Mouse (Mus musculus) forebrain, embryonic 11.5 days (tissue): ENCODE measurements around the gene Camkmt. TPM values are rescaled to one million over a fixed set of nuclear protein-coding genes. Genes with fewer than 3 reads are reported as not detected.
A peak's percentile ranks its signal among the peaks of the same experiment; 100 is the strongest.

ENCODE experiments used
- ATAC-seq: fragments of 200-750 bp; cut with Nextera tagmentation; replicated peaks from 2 replicates; pipeline ENCODE4 v1.8.0; 2017; ENCODE audit warnings: moderate TSS enrichment; ENCODE audit not compliant: low FRiP score
- DNase-seq: peaks from one replicate; pipeline ENCODE4 v3.0.0-alpha.2; 2017; ENCODE audit warnings: low spot score
- H3K27ac ChIP-seq: fragments of 300-500 bp; sonication (generic); 2 replicates; pipeline ENCODE4 v1.5.1; 2014; ENCODE audit warnings: low read depth, low read length
- H3K27me3 ChIP-seq: fragments of 300-500 bp; sonication (generic); 2 replicates; pipeline ENCODE4 v1.6.1; 2014; ENCODE audit warnings: mild to moderate bottlenecking, low read length, mixed read lengths; ENCODE audit not compliant: control insufficient read depth, insufficient read depth
- H3K36me3 ChIP-seq: fragments of 300-500 bp; sonication (generic); 2 replicates; pipeline ENCODE4 v1.6.1; 2014; ENCODE audit warnings: mild to moderate bottlenecking, low read length, moderate library complexity, mixed read lengths; ENCODE audit not compliant: control insufficient read depth, insufficient read depth
- H3K4me1 ChIP-seq: fragments of 300-500 bp; sonication (generic); replicated peaks from 2 replicates; pipeline ENCODE4 v1.6.1; 2014; ENCODE audit warnings: low read length, mixed read lengths; ENCODE audit not compliant: control insufficient read depth, insufficient read depth
- H3K4me2 ChIP-seq: fragments of 300-500 bp; sonication (generic); 2 replicates; pipeline ENCODE4 v1.6.1; 2014; ENCODE audit warnings: low read depth, mild to moderate bottlenecking, low read length, moderate library complexity, mixed read lengths; ENCODE audit not compliant: severe bottlenecking
- H3K4me3 ChIP-seq: fragments of 300-500 bp; sonication (generic); 2 replicates; pipeline ENCODE4 v1.5.1; 2014; ENCODE audit warnings: low read depth, low read length
- H3K9ac ChIP-seq: fragments of 300-500 bp; sonication (generic); 2 replicates; pipeline ENCODE4 v1.6.1; 2014; ENCODE audit warnings: low read length
- H3K9me3 ChIP-seq: fragments of 300-500 bp; sonication (generic); 2 replicates; pipeline ENCODE4 v1.6.1; 2016; ENCODE audit warnings: low read length, mixed read lengths; ENCODE audit not compliant: control insufficient read depth
- WGBS: fragments of 180-500 bp; shearing (Covaris S2); extraction: QIAGEN DNeasy Blood & Tissue Kit; methylation state at CpG from one replicate; pipeline ENCODE4 v1.1.7; 2014; 5-methylcytosine and 5-hydroxymethylcytosine counted together
- polyA plus RNA-seq: library from polyadenylated mRNA; unstranded; fragments of >200 nt; fragmentation: Nextera tagmentation; extraction: Ambion mirVana; gene quantifications from 2 replicates; pipeline ENCODE4 v1.2.1, GENCODE M21; 2014

Gene Camkmt
- polyA plus RNA-seq, 1 experiment from 2014 or later, result 15.9 TPM

DNA sequence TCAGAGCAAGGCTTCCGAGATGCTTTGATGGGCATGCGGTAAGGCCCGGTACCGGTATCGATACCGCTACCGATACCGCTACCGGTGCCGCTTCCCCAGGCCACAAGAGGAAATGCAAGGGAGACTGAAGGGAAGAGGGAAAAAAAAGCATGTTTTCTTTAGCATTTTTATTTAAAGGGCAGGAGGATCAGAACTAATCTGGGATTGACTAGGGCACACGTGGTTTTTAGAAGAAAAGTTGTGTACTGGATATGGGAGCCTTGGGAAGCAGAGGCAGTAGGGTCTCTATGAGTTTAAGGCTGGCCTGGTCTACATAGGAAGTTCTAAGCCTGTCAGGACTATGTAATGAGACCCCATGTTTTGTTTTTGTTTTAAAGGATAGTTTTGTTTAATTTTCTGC lies 167.0 kb downstream of the Camkmt start:
- H3K4me1 ChIP-seq, result peaks cover 6% of the 10 kb centered on the region; the same call in 1 of the 2 replicates
- H3K4me3 ChIP-seq, result no peak overlapping the region
- no peaks in the 10 kb centered on the region for H3K9me3 ChIP-seq
- peak overlapping the region; percentile 32 for H3K4me2 ChIP-seq
- H3K27ac ChIP-seq, result no peak overlapping the region
- no peak overlapping the region for H3K9ac ChIP-seq
- DNase-seq (no peak), ATAC-seq (no peak)
- WGBS, result 14% methylated on average over 11 of the region's 11 CpGs
- H3K36me3 ChIP-seq, result no peaks in the 10 kb centered on the region
- H3K27me3 ChIP-seq, result no peaks in the 10 kb centered on the region

DNA sequence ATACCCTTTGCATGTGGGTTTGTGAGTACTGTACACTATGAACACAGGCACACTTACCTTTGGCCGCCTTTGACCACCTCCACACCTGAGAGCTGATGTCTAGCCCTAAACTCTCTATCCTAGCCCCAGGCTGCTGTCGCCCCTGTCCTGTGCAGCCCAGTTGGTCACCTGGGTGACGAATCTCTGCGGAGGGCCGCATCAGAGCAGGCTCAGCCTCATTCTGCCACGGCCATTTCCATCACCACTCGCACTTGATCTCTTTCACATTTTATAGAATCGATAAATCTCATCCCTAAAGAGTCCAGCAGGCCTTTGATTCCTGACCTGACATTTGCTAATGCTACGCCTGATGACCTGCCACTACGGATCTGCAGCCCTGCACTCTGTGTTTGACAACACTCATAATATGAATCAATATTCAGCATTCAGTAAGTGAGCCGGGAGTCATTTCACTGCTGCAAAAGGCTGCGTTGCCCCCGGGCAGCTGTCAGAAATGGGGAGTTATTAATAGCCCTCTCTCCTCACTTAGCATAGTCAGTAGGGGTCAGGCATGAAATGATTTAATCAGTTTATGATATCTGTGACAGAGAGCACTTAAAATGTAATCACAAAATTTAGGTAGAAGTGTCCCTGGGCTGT lies 168.5 kb downstream of the Camkmt start:
- Histone ChIP-seq H3K27me3 (no peaks in the 10 kb centered on the region), H3K4me1 (peaks cover 7% of the 10 kb centered on the region; the same call in 1 of the 2 replicates), H3K9ac (no peak overlapping the region), H3K4me2 (no peak overlapping the region), H3K36me3 (no peaks in the 10 kb centered on the region), H3K4me3 (no peak overlapping the region), H3K27ac (no peak overlapping the region), H3K9me3 (no peaks in the 10 kb centered on the region)
- WGBS, result 82% methylated on average over 13 of the region's 13 CpGs
- DNase-seq, result peak; percentile 40
- no peak for ATAC-seq

DNA sequence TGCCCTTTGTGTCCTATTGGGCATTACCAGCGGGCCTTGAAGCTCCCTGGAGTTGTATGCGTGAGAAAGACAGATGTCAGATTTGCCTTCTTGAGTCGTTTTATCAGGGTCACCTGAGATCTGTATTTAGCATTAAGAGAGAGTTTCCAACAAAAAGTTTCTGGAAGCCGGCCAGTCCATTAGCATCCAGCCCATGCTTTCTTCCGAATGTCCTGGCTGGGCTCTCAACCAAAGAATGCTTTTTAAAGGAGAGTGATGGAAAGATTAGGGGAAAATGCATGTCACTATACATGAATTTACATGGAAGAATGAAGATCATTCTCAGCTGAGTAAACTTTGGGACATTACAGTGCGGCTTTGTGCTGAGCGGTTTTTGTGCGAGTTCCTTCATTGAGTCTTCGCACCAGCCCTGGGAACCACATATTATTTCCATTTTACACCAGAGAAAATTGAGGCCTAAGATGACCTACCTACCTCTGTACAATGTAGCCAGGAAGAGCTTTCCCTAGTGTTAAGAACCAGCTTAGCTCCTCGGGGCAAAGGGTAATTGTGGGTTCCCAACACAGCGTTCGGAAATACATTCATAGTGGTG lies 176.6 kb downstream of the Camkmt start:
- no peak for ATAC-seq
- Histone ChIP-seq H3K36me3 (no peaks in the 10 kb centered on the region), H3K4me1 (0 out of 2 replicates have a peak, but pooled peaks cover 2% of the 10 kb centered on the region), H3K9ac (no peak overlapping the region), H3K4me2 (no peak overlapping the region), H3K4me3 (no peak overlapping the region), H3K27me3 (no peaks in the 10 kb centered on the region), H3K9me3 (no peaks in the 10 kb centered on the region), H3K27ac (no peak overlapping the region)
- peak; percentile 31 for DNase-seq
- 78% methylated on average over 12 of the region's 12 CpGs for WGBS

DNA sequence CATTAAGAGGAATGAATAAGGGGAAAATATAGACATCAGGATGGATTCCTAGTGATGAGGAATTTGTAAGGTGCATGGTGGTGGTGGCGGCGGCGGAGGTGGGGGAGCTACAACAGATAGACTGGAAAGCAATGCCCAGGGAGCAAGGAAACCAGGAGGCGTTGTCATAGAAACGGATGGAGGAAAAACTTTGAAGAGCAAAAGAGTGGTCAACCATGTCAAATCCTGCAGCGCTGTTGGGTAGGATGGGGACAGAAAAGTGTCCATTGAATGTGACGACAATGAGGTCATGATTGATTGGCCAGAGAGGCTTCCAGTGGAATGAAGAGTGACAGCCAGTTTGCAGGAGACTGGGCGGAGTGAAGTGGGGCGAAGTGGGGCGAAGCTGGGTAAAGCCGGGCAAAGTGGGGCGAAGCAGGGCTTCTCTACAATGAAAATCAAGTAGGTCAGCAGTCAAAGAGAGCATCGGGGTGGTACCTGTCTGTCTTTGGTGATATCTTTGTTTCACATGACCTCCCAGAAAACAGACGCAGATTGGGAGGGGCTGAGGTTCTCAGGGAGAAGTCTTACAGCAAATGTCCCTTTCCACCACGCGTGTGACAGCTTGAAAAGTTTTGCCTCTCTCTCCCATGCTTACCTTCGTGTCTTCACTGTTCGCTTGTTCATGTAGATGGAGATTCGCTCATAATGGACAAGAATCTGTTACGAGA lies 181.3 kb downstream of the Camkmt start:
- ATAC-seq, result no peak
- Histone ChIP-seq H3K9me3 (no peaks in the 10 kb centered on the region), H3K27ac (no peak overlapping the region), H3K4me2 (no peak overlapping the region), H3K36me3 (no peaks in the 10 kb centered on the region), H3K4me3 (no peak overlapping the region), H3K4me1 (no peaks in the 10 kb centered on the region), H3K27me3 (no peaks in the 10 kb centered on the region), H3K9ac (no peak overlapping the region)
- 65% methylated on average over 20 of the region's 20 CpGs for WGBS
- DNase-seq, result no peak

DNA sequence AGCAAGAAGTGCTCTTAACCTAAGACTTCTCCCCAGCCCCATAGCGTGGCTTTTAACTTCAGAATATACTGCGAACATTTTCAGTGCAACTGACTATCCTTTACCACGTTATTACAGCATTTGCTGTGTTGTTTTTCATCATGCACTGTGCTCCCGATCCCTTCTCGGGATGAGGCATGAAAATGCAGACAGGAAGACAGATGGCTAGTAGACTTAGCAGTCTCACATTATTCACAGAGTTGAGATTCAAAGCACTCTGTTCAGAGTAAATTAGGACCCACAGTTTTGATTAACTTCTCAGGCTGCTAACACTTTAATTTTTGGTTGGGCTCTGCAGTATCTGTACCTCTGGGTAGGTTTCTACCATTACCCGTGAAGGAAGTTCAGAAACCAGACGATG lies 189.4 kb downstream of the Camkmt start:
- 92% methylated on average over 7 of the region's 7 CpGs for WGBS
- H3K9me3 ChIP-seq, result no peaks in the 10 kb centered on the region
- ATAC-seq (no peak), DNase-seq (no peak)
- no peak overlapping the region for H3K9ac ChIP-seq
- H3K27ac ChIP-seq, result no peak overlapping the region
- no peaks in the 10 kb centered on the region for H3K27me3 ChIP-seq
- H3K36me3 ChIP-seq, result no peaks in the 10 kb centered on the region
- no peaks in the 10 kb centered on the region for H3K4me1 ChIP-seq
- no peak overlapping the region for H3K4me2 ChIP-seq
- H3K4me3 ChIP-seq, result no peak overlapping the region

DNA sequence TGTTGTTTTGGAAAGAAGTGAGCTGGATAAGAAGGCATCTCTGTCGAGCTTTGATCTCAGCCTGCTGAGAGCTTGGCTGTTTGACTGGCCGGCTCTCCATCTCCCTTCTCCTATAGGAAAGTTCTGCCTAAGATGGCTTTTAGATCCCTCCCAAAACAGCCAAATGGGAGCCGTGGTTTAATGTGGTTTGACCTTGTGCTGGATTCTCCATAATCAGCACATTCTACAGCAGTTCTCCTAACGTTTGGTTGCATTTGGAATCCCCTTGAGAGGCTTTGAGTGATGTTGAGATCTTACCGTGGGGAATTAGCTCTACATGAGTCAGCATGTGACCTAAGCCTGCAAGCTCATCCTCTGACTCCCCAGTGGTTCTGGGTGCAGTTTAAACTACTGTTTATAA lies 192.1 kb downstream of the Camkmt start:
- WGBS, result 79% methylated on average over 5 of the region's 5 CpGs
- DNase-seq (no peak), ATAC-seq (no peak)
- H3K4me3 ChIP-seq, result no peak overlapping the region
- no peak overlapping the region for H3K9ac ChIP-seq
- H3K27ac ChIP-seq, result no peak overlapping the region
- no peaks in the 10 kb centered on the region for H3K27me3 ChIP-seq
- no peaks in the 10 kb centered on the region for H3K4me1 ChIP-seq
- H3K9me3 ChIP-seq, result no peaks in the 10 kb centered on the region
- H3K4me2 ChIP-seq, result no peak overlapping the region
- H3K36me3 ChIP-seq, result no peaks in the 10 kb centered on the region

DNA sequence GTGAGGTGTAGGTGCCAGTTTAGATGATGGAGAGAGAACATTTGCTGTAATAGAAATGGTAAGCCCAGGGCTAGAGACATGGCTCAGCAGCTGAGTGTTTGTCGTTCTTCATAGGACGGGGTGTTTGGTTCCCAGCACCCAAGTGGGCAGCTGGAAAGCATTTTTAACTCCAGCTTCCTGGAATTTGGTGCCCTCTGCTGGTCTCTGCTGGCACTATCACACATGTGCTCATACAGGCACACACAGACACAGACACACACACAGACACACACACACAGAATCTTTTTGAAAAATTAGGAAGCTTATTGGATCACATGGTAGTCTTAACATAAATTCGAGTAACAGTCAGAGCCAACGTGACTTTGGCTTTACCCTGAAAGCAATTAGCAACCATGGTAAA lies 200.8 kb downstream of the Camkmt start:
- no peak for ATAC-seq
- Histone ChIP-seq H3K4me1 (no peaks in the 10 kb centered on the region), H3K36me3 (no peaks in the 10 kb centered on the region), H3K4me3 (no peak overlapping the region), H3K9me3 (no peaks in the 10 kb centered on the region; the same call in 1 of the 2 replicates), H3K27me3 (no peaks in the 10 kb centered on the region), H3K27ac (no peak overlapping the region), H3K4me2 (no peak overlapping the region), H3K9ac (no peak overlapping the region)
- DNase-seq, result no peak
- WGBS, result 92% methylated on average over 4 of the region's 4 CpGs

DNA sequence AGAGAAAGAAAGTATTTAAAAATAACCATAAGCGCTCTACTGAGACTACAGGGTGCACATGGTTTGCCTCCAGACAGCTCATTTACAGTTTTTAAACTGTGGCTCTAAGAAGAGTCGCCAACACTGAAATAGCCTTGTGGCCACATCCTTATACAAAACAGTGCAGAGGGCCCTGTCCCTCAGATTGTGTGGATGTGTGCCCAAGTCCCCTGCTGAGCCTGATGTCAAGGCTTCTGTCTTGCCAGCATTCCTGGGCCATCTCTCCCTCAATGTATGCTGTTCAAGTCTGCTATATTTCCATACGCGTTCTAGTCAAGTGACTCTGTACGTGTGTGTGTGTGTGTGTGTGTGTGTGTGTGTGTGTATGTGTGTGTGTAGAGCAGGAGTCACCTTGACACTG lies 201.2 kb downstream of the Camkmt start:
- 93% methylated on average over 5 of the region's 5 CpGs for WGBS
- H3K27me3 ChIP-seq, result no peaks in the 10 kb centered on the region
- no peak overlapping the region for H3K27ac ChIP-seq
- no peak for DNase-seq
- no peak overlapping the region for H3K4me2 ChIP-seq
- H3K36me3 ChIP-seq, result no peaks in the 10 kb centered on the region
- no peaks in the 10 kb centered on the region for H3K4me1 ChIP-seq
- no peaks in the 10 kb centered on the region; the same call in 1 of the 2 replicates for H3K9me3 ChIP-seq
- H3K4me3 ChIP-seq, result no peak overlapping the region
- ATAC-seq, result no peak
- no peak overlapping the region for H3K9ac ChIP-seq
